Mouse (Mus musculus): ENCODE data around the gene Ercc4. TPM values are rescaled to one million over a fixed set of nuclear protein-coding genes. Genes with fewer than 3 reads are reported as not detected.

The Ercc4 gene
- total and polyA plus RNA-seq, 3 experiments = 10.6 to 15.5 TPM; not detected in 1

- Histone ChIP-seq H3K9me3 (replicated peaks; ENCODE audit: insufficient read depth, low read length) (no peaks in the 10 kb centered on the region), H3K27me3 (ENCODE audit: control insufficient read depth in 1 of 2, insufficient read depth in 2 of 2, low read length in 2 of 2) (no peaks in the 10 kb centered on the region), H3K27ac (ENCODE audit: control insufficient read depth, low read depth, low read length) (no peak overlapping the region), H3K4me1 (ENCODE audit: control insufficient read depth in 1 of 2, insufficient read depth in 2 of 2, low read length in 2 of 2) (no peaks in the 10 kb centered on the region), H3K79me2 (ENCODE audit: control insufficient read depth, insufficient read depth, low read length, poor library complexity) (no peaks in the 10 kb centered on the region), H3K9ac (ENCODE audit: control insufficient read depth, low read depth, low read length, poor library complexity, severe bottlenecking) (no peak overlapping the region), H3K36me3 (ENCODE audit: control insufficient read depth in 1 of 2, insufficient read depth in 2 of 2, low read length in 2 of 2) (no peaks in the 10 kb centered on the region), H3K4me3 (ENCODE audit: control insufficient read depth in 1 of 2, insufficient read depth in 1 of 2, low read depth in 2 of 2, low read length in 2 of 2) (no peak overlapping the region)
- TF ChIP-seq NELFE (IDR thresholded peaks at IDR 0.05; ENCODE audit: low read depth, low read length) (no peak), TAL1 (IDR thresholded peaks at IDR 0.05; ENCODE audit: low read length) (no peak), UBTF (IDR thresholded peaks at IDR 0.05; ENCODE audit: borderline replicate concordance, insufficient read depth, low read depth, low read length) (no peak), EP300 (IDR thresholded peaks at IDR 0.05; ENCODE audit: low read depth in 1 of 2, low read length in 2 of 2) (peak; percentile 19 to 44; a peak in 1 of 4 replicates), ZKSCAN1 (IDR thresholded peaks at IDR 0.05; ENCODE audit: low read depth, low read length) (no peak), USF2 (IDR thresholded peaks at IDR 0.05; ENCODE audit: borderline replicate concordance in 1 of 2, insufficient read depth in 1 of 2, low read depth in 1 of 2, low read length in 2 of 2) (no peak), KAT2A (conservative IDR thresholded peaks at IDR 0.05; ENCODE audit: low read depth, low read length) (no peak), CHD2 (IDR thresholded peaks at IDR 0.05; ENCODE audit: low read length) (no peak), MEF2A (IDR thresholded peaks at IDR 0.05; ENCODE audit: extremely low read depth, insufficient replicate concordance, low read depth, low read length, poor library complexity, severe bottlenecking) (no peak), GATA1 (IDR thresholded peaks at IDR 0.05; ENCODE audit: low read depth, low read length) (peak; percentile 61), RCOR1 (IDR thresholded peaks at IDR 0.05; ENCODE audit: low read depth, low read length) (peak; percentile 84)
- peak; percentile 54 for DNase-seq (ENCODE audit: low read depth, low spot score)
Measured at GRCm38 (mm10) chr16:13152475-13152874, 43.0 kb downstream of the Ercc4 start.

GRCm38 (mm10) chr16:13153215-13153614, 43.7 kb downstream of the Ercc4 start:
- Histone ChIP-seq H3K27ac (ENCODE audit: control insufficient read depth, low read depth, low read length) (no peak overlapping the region), H3K79me2 (ENCODE audit: control insufficient read depth, insufficient read depth, low read length, poor library complexity) (no peaks in the 10 kb centered on the region), H3K9ac (ENCODE audit: control insufficient read depth, low read depth, low read length, poor library complexity, severe bottlenecking) (no peak overlapping the region), H3K4me1 (ENCODE audit: control insufficient read depth in 1 of 2, insufficient read depth in 2 of 2, low read length in 2 of 2) (no peaks in the 10 kb centered on the region), H3K4me3 (ENCODE audit: control insufficient read depth in 1 of 2, insufficient read depth in 1 of 2, low read depth in 2 of 2, low read length in 2 of 2) (no peak overlapping the region), H3K36me3 (ENCODE audit: control insufficient read depth in 1 of 2, insufficient read depth in 2 of 2, low read length in 2 of 2) (no peaks in the 10 kb centered on the region), H3K27me3 (ENCODE audit: control insufficient read depth in 1 of 2, insufficient read depth in 2 of 2, low read length in 2 of 2) (no peaks in the 10 kb centered on the region), H3K9me3 (replicated peaks; ENCODE audit: insufficient read depth, low read length) (no peaks in the 10 kb centered on the region)
- DNase-seq (ENCODE audit: low read depth, low spot score) = no peak
- TF ChIP-seq SIN3A (IDR thresholded peaks at IDR 0.05; ENCODE audit: low read length) = no peak
- no peak for TF ChIP-seq KAT2A (conservative IDR thresholded peaks at IDR 0.05; ENCODE audit: low read depth, low read length)
- no peak for TF ChIP-seq MYC (IDR thresholded peaks at IDR 0.05; ENCODE audit: low read depth, low read length)
- no peak for TF ChIP-seq E2F4 (IDR thresholded peaks at IDR 0.05; ENCODE audit: borderline replicate concordance, low read depth, low read length)
- TF ChIP-seq GATA1 (IDR thresholded peaks at IDR 0.05; ENCODE audit: low read depth, low read length) = no peak

All from MEL (cell line).